Comparison of ENCODE assay signal across 8 mouse cellular contexts in genomic region chr3:95996451-95997073, GRCm38 (mm10). TPM values are rescaled to one million over a fixed set of nuclear protein-coding genes. Genes with fewer than 3 reads are reported as not detected.
DNase-seq lines count a peak whose midpoint lies in the region; ATAC-seq and TF ChIP-seq lines count a peak whose summit lies in the region.

No protein-coding gene starts in this region.

- H3ac ChIP-seq in myocyte (ENCODE audit: control insufficient read depth, insufficient read length): peak overlapping the region; percentile 89

- H3K9ac ChIP-seq in kidney, embryonic 16.5 days (replicated peaks; ENCODE audit: low read length): peak overlapping the region; percentile 89
- H3K9ac ChIP-seq in hindbrain, postnatal 0 days (replicated peaks; ENCODE audit: low read length): peak overlapping the region; percentile 98

- peak overlapping the region; percentile 73 for H3K4me3 ChIP-seq in kidney, embryonic 16.5 days (ENCODE audit: low read length)
- peak overlapping the region; percentile 92 for H3K4me3 ChIP-seq in brown adipose tissue, adult 24 weeks (ENCODE audit: insufficient read depth, low read depth, low read length)
- H3K4me3 ChIP-seq in hindbrain, postnatal 0 days (ENCODE audit: low read length): peak overlapping the region; percentile 82
- H3K4me3 ChIP-seq in myocyte: peak overlapping the region; percentile 65

- WGBS in kidney, embryonic 16.5 days: 11% methylated on average over 6 of the region's 6 CpGs
- 8% methylated on average over 6 of the region's 6 CpGs for WGBS in hindbrain, postnatal 0 days

- H3K27me3 ChIP-seq in kidney, embryonic 16.5 days (ENCODE audit: insufficient read depth, low read length): no peaks in the 10 kb centered on the region
- no peaks in the 10 kb centered on the region for H3K27me3 ChIP-seq in hindbrain, postnatal 0 days (ENCODE audit: insufficient read depth, low read length)
- no peaks in the 10 kb centered on the region for H3K27me3 ChIP-seq in myocyte (ENCODE audit: control insufficient read depth, insufficient read depth, insufficient read length)

- H3K36me3 ChIP-seq in kidney, embryonic 16.5 days (ENCODE audit: insufficient read depth, low read length): peaks cover 8% of the 10 kb centered on the region
- H3K36me3 ChIP-seq in hindbrain, postnatal 0 days (ENCODE audit: insufficient read depth, low read length): peaks cover 4% of the 10 kb centered on the region; the same call in 1 of the 2 replicates
- H3K36me3 ChIP-seq in myocyte (ENCODE audit: control insufficient read depth, insufficient read depth): no peaks in the 10 kb centered on the region

- no peak for ATAC-seq in kidney, embryonic 16.5 days (ENCODE audit: low FRiP score, low TSS enrichment)
- no peak for ATAC-seq in hindbrain, postnatal 0 days

- H3K4me2 ChIP-seq in kidney, embryonic 16.5 days (replicated peaks; ENCODE audit: low read depth, low read length): peak overlapping the region; percentile 63
- H3K4me2 ChIP-seq in hindbrain, postnatal 0 days (ENCODE audit: low read depth, low read length): peak overlapping the region; percentile 93
- peak overlapping the region; percentile 94 for H3K4me2 ChIP-seq in myocyte (ENCODE audit: low read depth)

- H3K27ac ChIP-seq in kidney, embryonic 16.5 days (ENCODE audit: low read length): peak overlapping the region; percentile 94
- peak overlapping the region; percentile 82 for H3K27ac ChIP-seq in brown adipose tissue, adult 24 weeks (replicated peaks; ENCODE audit: low read depth, low read length)
- peak overlapping the region; percentile 96 for H3K27ac ChIP-seq in hindbrain, postnatal 0 days

- DNase-seq in kidney, adult 11 months: no peak
- no peak for DNase-seq in hindbrain, postnatal 0 days (ENCODE audit: low spot score)
- no peak for DNase-seq in frontal cortex, postnatal 14 days (ENCODE audit: low spot score in 2 of 2)
- no peak for DNase-seq in kidney, postnatal 14 days
- no peak for DNase-seq in testis, postnatal 14 days (ENCODE audit: low spot score)

- no peak for TF ChIP-seq POLR2A in myocyte (IDR thresholded peaks at IDR 0.05; ENCODE audit: insufficient read length, low read depth)

- TF ChIP-seq CTCF in hindbrain, postnatal 0 days (IDR thresholded peaks at IDR 0.05; ENCODE audit: low read depth): no peak

- H3K79me2 ChIP-seq in myocyte (ENCODE audit: control insufficient read depth, insufficient read depth): peaks cover 26% of the 10 kb centered on the region

- peaks cover 41% of the 10 kb centered on the region for H3K4me1 ChIP-seq in kidney, embryonic 16.5 days (ENCODE audit: insufficient read depth, low read length)
- peaks cover 10% of the 10 kb centered on the region for H3K4me1 ChIP-seq in brown adipose tissue, adult 24 weeks (ENCODE audit: control insufficient read depth, insufficient read depth, insufficient read length, low read length)
- peaks cover 23% of the 10 kb centered on the region for H3K4me1 ChIP-seq in hindbrain, postnatal 0 days (ENCODE audit: insufficient read depth, low read length)

- no peaks in the 10 kb centered on the region for H3K9me3 ChIP-seq in kidney, embryonic 16.5 days (ENCODE audit: low read length)
- no peaks in the 10 kb centered on the region for H3K9me3 ChIP-seq in hindbrain, postnatal 0 days (ENCODE audit: low read length)

TF ChIP-seq in myocyte, 11 proteins besides CTCF, POLR2A, EP300 and RAD21:
- TF ChIP-seq REST (IDR thresholded peaks at IDR 0.05; ENCODE audit: insufficient read depth, insufficient read length): no peak
TF ChIP-seq in myocyte: peak in this region for 0.

RNA-seq across cellular contexts. Expression of gene Plekho1, which starts 0.8 kb away (rescaled TPM):
- polyA plus RNA-seq in kidney, embryonic 16.5 days (2015; fragmentation: Nextera tagmentation; extraction: Ambion mirVana): 29.0 and 32.8 TPM in 2 replicates
- 8.8 and 13.9 TPM in 2 replicates for polyA plus RNA-seq in brown adipose tissue, adult 24 weeks (2012; ENCODE audit: insufficient read depth, insufficient read length, missing spikeins)
- total RNA-seq in hindbrain, postnatal 0 days (2014; rRNA removed): 45.5 and 57.8 TPM in 2 replicates
- polyA plus RNA-seq in hindbrain, postnatal 0 days (2015; fragmentation: Nextera tagmentation; extraction: Ambion mirVana): 37.9 and 39.0 TPM in 2 replicates
- 107 TPM for polyA plus RNA-seq in myocyte (2012; fragmentation: generic; extraction: Trizol)
